Mouse (Mus musculus) erythroblast, adult 5-6 weeks (primary cell): ENCODE results near the gene Phf11a. TPM values are rescaled to one million over a fixed set of nuclear protein-coding genes. Genes with fewer than 3 reads are reported as not detected.
"Not testable (repeated sequence)": the region's sequence is repeated elsewhere in the genome, so short reads cannot be mapped to it uniquely, and the experiment has no call there.

Source experiments
- ATAC-seq: replicated peaks from 2 replicates; pipeline ENCODE4 v1.8.0; 2016; ENCODE audit warnings: moderate number of reproducible peaks, mild to moderate bottlenecking, moderate TSS enrichment, inconsistent platforms; ENCODE audit not compliant: poor library complexity, low FRiP score, severe bottlenecking
- total RNA-seq, 2 experiments: library from RNA; stranded (forward) in 1 of 2; stranded (reverse) in 1 of 2; fragments of 150-400 nt in 1 of 2; fragments of 200-764, 138-1000 nt in 1 of 2; gene quantifications; 2 replicates each; pipeline versions ENCODE4 v1.2.3 to v1.2.4; 2015 to 2017; ENCODE audit warnings: low replicate concordance in 2 of 2

The Phf11a gene
- total RNA-seq (2015; ENCODE audit: low replicate concordance) (0.38 TPM in 1 of 2 replicates, not detected in the other), total RNA-seq (2017; ENCODE audit: low replicate concordance) (1.4 TPM in 1 of 2 replicates, not detected in the other)

- not testable (repeated sequence) for ATAC-seq
Observed at GRCm38 (mm10) chr14:59297391-59297790, at the start of gene Phf11a. Gene Phf11a (minus strand): TSS chr14:59297522.

- ATAC-seq = not testable (repeated sequence)
Observed at GRCm38 (mm10) chr14:59341189-59341588, 43.9 kb upstream of the Phf11a start, which contains the start of gene Phf11b. Gene Phf11b (minus strand): TSS chr14:59341351.

- ATAC-seq = no peak
Observed at GRCm38 (mm10) chr14:59339541-59339940, 42.2 kb upstream of the Phf11a start.

- ATAC-seq = not testable (repeated sequence)
Observed at GRCm38 (mm10) chr14:59336056-59336455, 38.7 kb upstream of the Phf11a start.

- not testable (repeated sequence) for ATAC-seq
Observed at GRCm38 (mm10) chr14:59330499-59330898, 33.2 kb upstream of the Phf11a start.

GRCm38 (mm10) chr14:59319970-59320369 is 22.6 kb upstream of the Phf11a start:
- ATAC-seq = not testable (repeated sequence)

- ATAC-seq = not testable (repeated sequence)
Observed at GRCm38 (mm10) chr14:59319036-59319435, 21.7 kb upstream of the Phf11a start.

GRCm38 (mm10) chr14:59291769-59292168 is 5.6 kb downstream of the Phf11a start:
- peak; percentile 55; the same call in 1 of the 2 replicates for ATAC-seq

GRCm38 (mm10) chr14:59274961-59275360 is 22.4 kb downstream of the Phf11a start:
- not testable (repeated sequence) for ATAC-seq

GRCm38 (mm10) chr14:59260056-59260455 is 37.3 kb downstream of the Phf11a start, which contains the start of gene Gm6904:
Gene Gm6904 (minus strand): TSS chr14:59260216.
- ATAC-seq = no peak

- ATAC-seq = not testable (repeated sequence)
Observed at GRCm38 (mm10) chr14:59255861-59256260, 41.5 kb downstream of the Phf11a start.

- not testable (repeated sequence) for ATAC-seq
Observed at GRCm38 (mm10) chr14:59250350-59250749, 47.0 kb downstream of the Phf11a start.

GRCm38 (mm10) chr14:59233635-59234034 is 63.7 kb downstream of the Phf11a start:
- no peak for ATAC-seq

- ATAC-seq = peak; percentile 92
Observed at GRCm38 (mm10) chr14:59232003-59232402, 65.3 kb downstream of the Phf11a start.

GRCm38 (mm10) chr14:59230331-59230966 is 66.9 kb downstream of the Phf11a start:
- ATAC-seq = no peak

- ATAC-seq = no peak
Observed at GRCm38 (mm10) chr14:59229822-59230221, 67.5 kb downstream of the Phf11a start.

Other genes with a start within 250 kb of the Phf11a start
- not detected in 2 replicates for gene 1700129C05Rik, start 154.6 kb downstream of the Phf11a start, total RNA-seq (2015; ENCODE audit: low replicate concordance)
- 1.8 TPM in 1 of 2 replicates, not detected in the other for gene 1700129C05Rik, start 154.6 kb downstream of the Phf11a start, total RNA-seq (2017; ENCODE audit: low replicate concordance)
- not detected in 2 replicates for gene Gm5142, start 118.8 kb downstream of the Phf11a start, total RNA-seq (2015; ENCODE audit: low replicate concordance)
- not detected in 2 replicates for gene Gm5142, start 118.8 kb downstream of the Phf11a start, total RNA-seq (2017; ENCODE audit: low replicate concordance)
- 1.9 and 7.9 TPM in 2 replicates for gene Rcbtb1, start 96.3 kb downstream of the Phf11a start, total RNA-seq (2015; ENCODE audit: low replicate concordance)
- 7.8 and 9.3 TPM in 2 replicates for gene Rcbtb1, start 96.3 kb downstream of the Phf11a start, total RNA-seq (2017; ENCODE audit: low replicate concordance)
- not detected in 2 replicates for gene Gm6904, start 37.3 kb downstream of the Phf11a start, total RNA-seq (2015; ENCODE audit: low replicate concordance)
- 0.51 TPM in 1 of 2 replicates, not detected in the other for gene Gm6904, start 37.3 kb downstream of the Phf11a start, total RNA-seq (2017; ENCODE audit: low replicate concordance)
- gene Phf11b, start 43.8 kb upstream of the Phf11a start, total RNA-seq (2015; ENCODE audit: low replicate concordance) = 0.96 and 1.7 TPM in 2 replicates
- gene Phf11b, start 43.8 kb upstream of the Phf11a start, total RNA-seq (2017; ENCODE audit: low replicate concordance) = 2.3 and 3.9 TPM in 2 replicates
- gene Phf11d, start 67.9 kb upstream of the Phf11a start, total RNA-seq (2015; ENCODE audit: low replicate concordance) = 0.84 and 4.2 TPM in 2 replicates
- 0.42 and 0.85 TPM in 2 replicates for gene Phf11d, start 67.9 kb upstream of the Phf11a start, total RNA-seq (2017; ENCODE audit: low replicate concordance)
- 0.96 and 1.3 TPM in 2 replicates for gene Phf11c, start 97.9 kb upstream of the Phf11a start, total RNA-seq (2015; ENCODE audit: low replicate concordance)
- gene Phf11c, start 97.9 kb upstream of the Phf11a start, total RNA-seq (2017; ENCODE audit: low replicate concordance) = 1.4 and 2.2 TPM in 2 replicates
- gene Setdb2, start 143.4 kb upstream of the Phf11a start, total RNA-seq (2015; ENCODE audit: low replicate concordance) = 10.9 and 16.9 TPM in 2 replicates
- gene Setdb2, start 143.4 kb upstream of the Phf11a start, total RNA-seq (2017; ENCODE audit: low replicate concordance) = 12.7 and 13.6 TPM in 2 replicates
- 9.6 and 12.1 TPM in 2 replicates for gene Cab39l, start 143.4 kb upstream of the Phf11a start, total RNA-seq (2015; ENCODE audit: low replicate concordance)
- 10.8 and 12.4 TPM in 2 replicates for gene Cab39l, start 143.4 kb upstream of the Phf11a start, total RNA-seq (2017; ENCODE audit: low replicate concordance)